Mouse (Mus musculus) midbrain, embryonic 16.5 days (tissue): ENCODE measurements around the gene Fblim1. TPM values are rescaled to one million over a fixed set of nuclear protein-coding genes. Genes with fewer than 3 reads are reported as not detected.
"Not testable (repeated sequence)": the region's sequence is repeated elsewhere in the genome, so short reads cannot be mapped to it uniquely, and the experiment has no call there.

Experiments
- ATAC-seq: fragments of 200-750 bp; cut with Nextera tagmentation; 2 replicates; pipeline ENCODE4 v1.8.0; 2017; ENCODE audit warnings: moderate TSS enrichment
- H3K27ac ChIP-seq: fragments of 300-500 bp; sonication (generic); 2 replicates; pipeline ENCODE4 v1.5.1; 2014; ENCODE audit warnings: mild to moderate bottlenecking, low read length, mixed read lengths
- H3K27me3 ChIP-seq: fragments of 300-500 bp; sonication (generic); 2 replicates; pipeline ENCODE4 v1.6.1; 2014; ENCODE audit warnings: low read depth, low read length, mixed read lengths; ENCODE audit not compliant: control insufficient read depth, insufficient read depth
- H3K36me3 ChIP-seq: fragments of 300-500 bp; sonication (generic); 2 replicates; pipeline ENCODE4 v1.6.1; 2014; ENCODE audit warnings: mild to moderate bottlenecking, low read length, moderate library complexity, mixed read lengths; ENCODE audit not compliant: control insufficient read depth, insufficient read depth
- H3K4me1 ChIP-seq: fragments of 300-500 bp; sonication (generic); 2 replicates; pipeline ENCODE4 v1.6.1; 2014; ENCODE audit warnings: mild to moderate bottlenecking, low read length, mixed read lengths; ENCODE audit not compliant: control insufficient read depth, insufficient read depth
- H3K4me2 ChIP-seq: fragments of 300-500 bp; sonication (generic); 2 replicates; pipeline ENCODE4 v1.6.1; 2014; ENCODE audit warnings: mild to moderate bottlenecking, low read length, mixed read lengths
- H3K4me3 ChIP-seq: fragments of 300-500 bp; sonication (generic); 2 replicates; pipeline ENCODE4 v1.5.1; 2014; ENCODE audit warnings: low read depth, mild to moderate bottlenecking, low read length, moderate library complexity, mixed read lengths
- H3K9ac ChIP-seq: fragments of 300-500 bp; sonication (generic); 2 replicates; pipeline ENCODE4 v1.6.1; 2014; ENCODE audit warnings: low read depth, low read length, mixed read lengths
- H3K9me3 ChIP-seq: fragments of 300-500 bp; sonication (generic); replicated peaks from 2 replicates; pipeline ENCODE4 v1.6.1; 2014; ENCODE audit warnings: mild to moderate bottlenecking, low read length, mixed read lengths; ENCODE audit not compliant: control insufficient read depth, poor library complexity, severe bottlenecking
- WGBS: fragments of 180-500 bp; shearing (Covaris S2); extraction: QIAGEN DNeasy Blood & Tissue Kit; methylation state at CpG from one replicate; pipeline ENCODE4 v1.1.7; 2014; 5-methylcytosine and 5-hydroxymethylcytosine counted together
- polyA plus RNA-seq: library from polyadenylated mRNA; unstranded; fragments of >200 nt; fragmentation: Nextera tagmentation; extraction: Ambion mirVana; gene quantifications from 2 replicates; pipeline ENCODE4 v1.2.1, GENCODE M21; 2015

Gene Fblim1
- polyA plus RNA-seq, 1 experiment from 2014 or later, result 35.6 TPM

DNA sequence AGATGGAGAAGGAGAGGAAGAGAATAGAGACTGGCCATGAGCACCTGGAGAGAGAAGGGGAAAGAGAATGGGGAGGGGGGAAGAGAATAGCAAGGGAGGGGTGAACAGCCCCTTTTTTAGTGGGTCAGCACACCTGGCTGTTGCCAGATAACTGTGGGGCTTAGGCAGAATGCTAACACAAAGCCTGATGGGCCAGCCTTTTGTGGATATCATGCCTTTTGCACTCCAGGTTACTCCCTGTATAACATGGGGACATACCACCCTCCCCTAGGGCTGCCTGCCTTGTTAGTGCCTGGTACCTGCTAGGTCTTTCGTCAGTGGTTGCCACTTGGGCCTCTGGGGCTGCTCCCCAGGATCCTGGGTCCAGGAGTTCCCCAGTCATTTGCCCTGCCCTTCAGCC is 35.1 kb downstream of the Fblim1 start:
- no peaks in the 10 kb centered on the region for H3K36me3 ChIP-seq
- H3K4me3 ChIP-seq, result no peak overlapping the region
- no peak overlapping the region for H3K4me2 ChIP-seq
- H3K9ac ChIP-seq, result no peak overlapping the region
- H3K27me3 ChIP-seq, result no peaks in the 10 kb centered on the region
- no peak for ATAC-seq
- H3K9me3 ChIP-seq, result no peaks in the 10 kb centered on the region
- H3K4me1 ChIP-seq, result no peaks in the 10 kb centered on the region
- 72% methylated on average over 1 of the region's 1 CpGs for WGBS
- H3K27ac ChIP-seq, result no peak overlapping the region

GRCm38 (mm10) chr4:141570004-141570403 is 35.9 kb downstream of the Fblim1 start:
- no peaks in the 10 kb centered on the region for H3K27me3 ChIP-seq
- WGBS, result 85% methylated on average over 6 of the region's 6 CpGs

DNA sequence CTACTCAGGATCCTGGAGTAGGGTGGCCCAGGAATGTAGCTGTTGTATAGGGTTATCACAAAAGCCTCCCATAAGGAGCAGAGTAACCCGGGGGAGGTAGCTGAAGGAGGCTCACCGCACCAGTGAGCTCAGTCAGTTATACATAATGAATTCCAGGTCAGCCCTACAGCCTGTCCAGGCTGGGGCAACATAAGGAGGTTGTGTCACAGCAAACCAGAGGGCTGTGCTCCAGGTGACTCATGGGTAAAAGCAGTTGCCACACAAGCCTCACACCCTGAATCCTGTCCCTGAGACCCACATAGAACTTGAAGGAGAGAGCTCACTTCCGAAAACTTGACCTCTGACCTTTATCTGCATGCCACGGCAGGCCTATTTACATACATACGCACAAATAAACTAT is 36.9 kb downstream of the Fblim1 start:
- Histone ChIP-seq H3K4me2 (no peak overlapping the region), H3K9ac (no peak overlapping the region), H3K36me3 (no peaks in the 10 kb centered on the region), H3K4me3 (no peak overlapping the region), H3K27ac (no peak overlapping the region), H3K27me3 (no peaks in the 10 kb centered on the region), H3K4me1 (no peaks in the 10 kb centered on the region), H3K9me3 (no peaks in the 10 kb centered on the region)
- ATAC-seq, result no peak
- WGBS, result 91% methylated on average over 5 of the region's 5 CpGs

More at GRCm38 (mm10) chr4:141570004-141570403, 35.9 kb downstream of the Fblim1 start:
- H3K27ac ChIP-seq, result no peak overlapping the region
- H3K36me3 ChIP-seq, result no peaks in the 10 kb centered on the region
- H3K4me3 ChIP-seq, result no peak overlapping the region
- no peaks in the 10 kb centered on the region for H3K9me3 ChIP-seq
- no peaks in the 10 kb centered on the region for H3K4me1 ChIP-seq
- H3K4me2 ChIP-seq, result no peak overlapping the region
- no peak overlapping the region for H3K9ac ChIP-seq
- ATAC-seq, result no peak

DNA sequence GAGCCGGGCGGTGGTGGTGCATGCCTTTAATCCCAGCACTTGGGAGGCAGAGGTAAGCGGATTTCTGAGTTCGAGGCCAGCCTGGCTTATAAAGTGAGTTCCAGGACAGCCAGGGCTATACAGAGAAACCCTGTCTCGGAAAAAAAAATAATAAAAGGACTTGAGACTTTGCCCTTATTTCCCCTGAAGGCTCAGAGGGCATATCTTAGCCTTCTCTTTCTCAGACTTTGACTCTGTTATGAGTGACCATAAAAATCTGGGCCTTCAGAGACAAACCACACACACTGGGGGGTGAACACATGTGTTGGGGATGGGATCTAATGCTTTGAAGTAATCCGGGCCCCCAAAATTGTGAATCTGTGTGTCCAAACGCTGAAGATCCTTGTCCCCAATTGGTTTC is 38.7 kb downstream of the Fblim1 start:
- 92% methylated on average over 7 of the region's 7 CpGs for WGBS
- H3K36me3 ChIP-seq, H3K27me3 ChIP-seq, ATAC-seq, H3K9me3 ChIP-seq, H3K4me1 ChIP-seq, H3K4me2 ChIP-seq, H3K27ac ChIP-seq, H3K9ac ChIP-seq, H3K4me3 ChIP-seq: not testable (repeated sequence)

DNA sequence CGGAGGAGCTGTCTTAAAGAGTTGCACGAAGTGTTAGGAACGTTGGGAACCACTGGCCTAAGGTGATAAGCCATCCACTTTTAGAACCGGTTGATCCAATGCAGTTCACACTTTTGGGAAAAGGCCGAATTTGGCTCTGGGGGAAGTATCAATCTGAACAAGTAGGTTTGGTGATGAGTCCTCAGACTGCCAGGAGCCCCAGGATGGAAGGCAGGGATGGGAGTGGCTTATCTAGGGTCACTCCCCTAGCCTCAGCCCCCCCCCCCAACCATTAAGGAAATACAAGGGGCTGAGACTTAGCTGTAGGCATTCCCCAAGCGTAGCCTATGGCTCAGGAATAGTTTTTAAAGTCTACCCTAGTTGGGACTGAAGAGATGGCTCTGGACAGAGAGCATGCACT is 39.7 kb downstream of the Fblim1 start:
- no peak overlapping the region for H3K27ac ChIP-seq
- H3K27me3 ChIP-seq, result no peaks in the 10 kb centered on the region
- 91% methylated on average over 6 of the region's 6 CpGs for WGBS
- no peak overlapping the region for H3K4me2 ChIP-seq
- no peaks in the 10 kb centered on the region for H3K36me3 ChIP-seq
- no peak overlapping the region for H3K9ac ChIP-seq
- H3K9me3 ChIP-seq, result no peaks in the 10 kb centered on the region
- no peak overlapping the region for H3K4me3 ChIP-seq
- ATAC-seq, result no peak
- H3K4me1 ChIP-seq, result no peaks in the 10 kb centered on the region

- Histone ChIP-seq H3K27me3 (no peaks in the 10 kb centered on the region), H3K27ac (no peak overlapping the region; the same call in 1 of the 2 replicates), H3K4me1 (no peaks in the 10 kb centered on the region), H3K9me3 (no peaks in the 10 kb centered on the region), H3K4me2 (no peak overlapping the region), H3K36me3 (no peaks in the 10 kb centered on the region), H3K9ac (no peak overlapping the region), H3K4me3 (no peak overlapping the region)
- 7% methylated on average over 7 of the region's 7 CpGs for WGBS
- no peak for ATAC-seq
Measured at GRCm38 (mm10) chr4:141565325-141565724, 40.6 kb downstream of the Fblim1 start.

DNA sequence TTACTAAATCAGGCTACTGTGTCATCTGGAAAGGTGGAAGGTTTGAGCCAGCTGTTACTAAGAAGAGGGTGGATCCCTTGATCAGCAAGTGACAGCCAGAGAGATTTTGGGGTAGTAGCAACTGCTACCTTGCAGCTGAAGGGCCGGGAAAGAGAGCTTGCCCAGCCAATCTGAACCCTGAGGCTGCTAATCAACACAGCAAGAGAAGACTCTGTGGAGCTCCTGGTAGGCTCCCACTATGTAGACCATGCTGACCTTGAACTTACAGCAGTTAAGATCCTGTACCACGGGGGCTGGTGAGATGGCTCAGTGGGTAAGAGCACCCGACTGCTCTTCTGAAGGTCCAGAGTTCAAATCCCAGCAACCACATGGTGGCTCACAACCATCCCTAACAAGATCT is 41.2 kb downstream of the Fblim1 start:
- Histone ChIP-seq H3K36me3 (no peaks in the 10 kb centered on the region), H3K27me3 (no peaks in the 10 kb centered on the region), H3K4me2 (no peak overlapping the region), H3K27ac (no peak overlapping the region), H3K9me3 (no peaks in the 10 kb centered on the region), H3K4me3 (no peak overlapping the region), H3K9ac (no peak overlapping the region), H3K4me1 (no peaks in the 10 kb centered on the region)
- no peak for ATAC-seq
- WGBS, result 84% methylated on average over 3 of the region's 3 CpGs

DNA sequence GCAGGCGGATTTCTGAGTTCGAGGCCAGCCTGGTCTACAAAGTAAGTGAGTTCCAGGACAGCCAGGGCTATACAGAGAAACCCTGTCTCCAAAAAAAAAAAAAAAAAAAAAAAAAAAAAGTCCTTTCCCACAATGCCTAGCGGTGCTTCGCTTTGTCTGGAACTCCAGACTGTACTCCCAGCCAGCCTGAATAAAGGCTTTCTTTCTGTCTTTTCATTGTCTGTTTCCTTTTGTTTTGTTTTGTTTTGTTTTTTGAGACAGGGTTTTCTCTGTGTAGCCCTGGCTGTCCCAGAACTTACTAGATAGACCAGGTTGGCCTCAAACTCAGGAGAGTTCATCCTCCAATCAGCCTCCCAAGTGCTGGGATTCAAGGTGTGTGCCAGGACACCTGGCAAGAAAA is 41.7 kb downstream of the Fblim1 start:
- 95% methylated on average over 4 of the region's 4 CpGs for WGBS
- Histone ChIP-seq H3K4me1 (peaks cover under 1% of the 10 kb centered on the region; the same call in 1 of the 2 replicates), H3K27ac (no peak overlapping the region)

DNA sequence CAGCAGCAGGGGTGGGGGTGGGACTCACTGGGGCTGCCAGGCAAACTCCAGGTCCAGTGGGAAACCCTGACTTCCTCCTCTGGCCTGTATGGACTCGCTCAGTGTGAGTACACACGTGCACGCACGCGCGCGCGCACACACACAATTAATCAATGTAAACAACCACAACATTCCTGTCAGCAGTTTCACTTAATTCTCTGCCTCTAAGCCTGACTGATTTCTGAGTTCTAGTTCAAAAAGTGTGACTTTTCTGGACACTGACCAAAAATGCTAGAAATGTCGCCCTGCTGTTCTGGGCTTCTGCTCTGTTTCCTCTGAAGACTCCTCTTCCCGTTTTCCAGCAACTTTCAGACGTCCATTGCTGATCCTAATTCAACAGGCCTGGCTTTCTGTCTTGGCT is 43.6 kb downstream of the Fblim1 start:
- Histone ChIP-seq H3K27ac (no peak overlapping the region), H3K9ac (no peak overlapping the region), H3K27me3 (no peaks in the 10 kb centered on the region), H3K9me3 (no peaks in the 10 kb centered on the region), H3K4me3 (no peak overlapping the region), H3K4me2 (no peak overlapping the region), H3K4me1 (peaks cover 12% of the 10 kb centered on the region), H3K36me3 (no peaks in the 10 kb centered on the region)
- ATAC-seq, result no peak
- WGBS, result 85% methylated on average over 11 of the region's 11 CpGs

More for the DNA sequence above, 41.7 kb downstream of the Fblim1 start:
- no peaks in the 10 kb centered on the region for H3K36me3 ChIP-seq
- ATAC-seq, result no peak
- no peaks in the 10 kb centered on the region for H3K27me3 ChIP-seq
- no peak overlapping the region for H3K4me3 ChIP-seq
- H3K9me3 ChIP-seq, result no peaks in the 10 kb centered on the region
- no peak overlapping the region for H3K9ac ChIP-seq
- no peak overlapping the region for H3K4me2 ChIP-seq
